Mouse (Mus musculus) liver, embryonic 14 days (tissue): Measurements from ENCODE around the gene Ap1g2. TPM values are rescaled to one million over a fixed set of nuclear protein-coding genes. Genes with fewer than 3 reads are reported as not detected.

Experiments
- polyA plus RNA-seq: library from polyadenylated mRNA; depleted of rRNA; stranded (reverse); fragments of >200 nt; gene quantifications from 2 replicates; pipeline ENCODE4 v1.2.3, GENCODE M21; 2012; rRNA removed

Ap1g2 gene
- polyA plus RNA-seq = 12.2 and 14.4 TPM in 2 replicates

GRCm38 (mm10) chr14:55105836-55106809 lies at the start of gene Ap1g2:
Ap1g2 (minus strand) TSS chr14:55106593.

GRCm38 (mm10) chr14:55116425-55117200 lies 10.2 kb upstream of the Ap1g2 start, which contains the start of gene Jph4:
Jph4 (minus strand) TSS chr14:55116935.

DNA sequence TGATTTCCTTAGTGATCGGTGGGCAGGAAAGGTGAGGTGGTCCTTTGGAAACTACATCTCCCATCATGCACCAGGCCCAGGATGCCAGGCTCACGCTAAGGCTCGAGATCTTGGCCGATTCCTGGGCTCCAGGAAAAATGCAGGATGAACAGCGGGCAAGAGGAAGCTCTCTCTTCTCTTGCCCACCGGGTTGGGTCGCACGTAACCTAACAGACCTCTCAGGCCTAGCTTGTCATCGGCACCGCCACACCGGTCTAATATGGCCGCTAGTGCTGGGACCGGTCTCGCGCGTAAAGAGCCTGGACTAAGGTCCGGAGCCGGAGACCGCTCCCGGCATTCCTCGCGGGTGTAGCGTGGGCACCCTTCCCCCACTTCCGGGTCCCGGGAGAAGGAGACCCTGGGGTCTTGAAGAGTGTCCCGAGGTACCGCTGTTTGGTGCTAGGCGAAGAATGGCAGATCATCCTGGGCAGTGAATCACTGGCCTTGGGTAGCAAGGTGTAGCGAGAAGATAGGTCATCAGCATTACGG lies 11.6 kb downstream of the Ap1g2 start, which contains the start of gene Thtpa:
TSS of gene Thtpa (plus strand) at position 81 of the 528 bp plus-strand sequence.

DNA sequence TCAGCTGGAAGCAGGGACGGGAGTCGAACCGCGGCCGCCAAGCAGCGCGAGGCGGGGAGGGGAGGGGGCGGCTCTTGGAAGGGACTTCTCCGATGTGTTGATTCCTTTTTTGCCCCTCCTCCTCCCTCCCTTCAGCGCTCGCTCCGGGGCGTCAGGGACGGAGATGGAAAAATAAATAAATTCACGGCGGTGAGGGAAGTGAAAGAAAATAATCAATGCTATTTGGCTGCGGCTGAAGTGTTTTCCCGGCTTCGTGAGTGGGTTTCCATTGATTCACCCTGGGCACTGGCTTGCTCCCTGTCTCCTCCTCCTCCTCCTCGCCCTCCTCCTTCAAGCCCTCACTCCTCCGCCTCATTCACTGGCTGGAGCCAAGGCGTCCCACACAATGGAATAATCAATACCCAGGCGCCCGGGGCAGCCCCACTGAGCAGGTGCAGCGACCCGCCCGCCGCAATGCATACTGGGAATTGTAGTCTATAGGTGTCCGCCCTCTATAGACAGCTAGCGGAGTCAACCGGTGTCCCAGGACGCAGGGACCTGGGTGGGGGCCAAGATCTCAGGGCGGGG lies 14.3 kb downstream of the Ap1g2 start, which contains the start of gene Zfhx2:
TSS of gene Zfhx2 (minus strand) at position 314 of the 567 bp plus-strand sequence.

Other genes with a start within 250 kb of the Ap1g2 start
- gene Homez, start 235.6 kb downstream of the Ap1g2 start, polyA plus RNA-seq = 1.1 and 1.2 TPM in 2 replicates
- gene Ppp1r3e, start 229.0 kb downstream of the Ap1g2 start, polyA plus RNA-seq = 2.6 and 3.0 TPM in 2 replicates
- gene Bcl2l2, start 223.2 kb downstream of the Ap1g2 start, polyA plus RNA-seq = 4.9 and 5.8 TPM in 2 replicates
- 0.09 and 0.10 TPM in 2 replicates for gene Gm20521, start 223.2 kb downstream of the Ap1g2 start, polyA plus RNA-seq
- gene Pabpn1, start 214.1 kb downstream of the Ap1g2 start, polyA plus RNA-seq = 115 and 131 TPM in 2 replicates
- gene Slc22a17, start 193.5 kb downstream of the Ap1g2 start, polyA plus RNA-seq = 2.8 and 5.0 TPM in 2 replicates
- gene Efs, start 180.5 kb downstream of the Ap1g2 start, polyA plus RNA-seq = 0.25 and 0.83 TPM in 2 replicates
- not detected in 2 replicates for gene Il25, start 173.9 kb downstream of the Ap1g2 start, polyA plus RNA-seq
- 0.12 TPM in 1 of 2 replicates, not detected in the other for gene Cmtm5, start 170.3 kb downstream of the Ap1g2 start, polyA plus RNA-seq
- 0.02 and 0.20 TPM in 2 replicates for gene Myh6, start 139.7 kb downstream of the Ap1g2 start, polyA plus RNA-seq
- not detected in 2 replicates for gene Gm17428, start 129.7 kb downstream of the Ap1g2 start, polyA plus RNA-seq
- gene Myh7, start 112.0 kb downstream of the Ap1g2 start, polyA plus RNA-seq = 0.07 and 2.9 TPM in 2 replicates
- 32.0 and 34.0 TPM in 2 replicates for gene Ngdn, start 91.1 kb downstream of the Ap1g2 start, polyA plus RNA-seq
- 0.19 and 0.28 TPM in 2 replicates for gene Zfhx2, start 14.3 kb downstream of the Ap1g2 start, polyA plus RNA-seq
- 1.9 and 2.4 TPM in 2 replicates for gene Thtpa, start 11.8 kb downstream of the Ap1g2 start, polyA plus RNA-seq
- 0.02 and 0.05 TPM in 2 replicates for gene Jph4, start 10.3 kb upstream of the Ap1g2 start, polyA plus RNA-seq
- gene Dhrs2, start 115.4 kb upstream of the Ap1g2 start, polyA plus RNA-seq = 0.03 TPM in 2 replicates